Mouse (Mus musculus) midbrain, embryonic 15.5 days (tissue): ENCODE data around the gene Erp44. TPM values are rescaled to one million over a fixed set of nuclear protein-coding genes. Genes with fewer than 3 reads are reported as not detected.

Experiments
- ATAC-seq: fragments of 200-750 bp; cut with Nextera tagmentation; replicated peaks from 2 replicates; pipeline ENCODE4 v1.8.0; 2017; ENCODE audit warnings: moderate TSS enrichment
- H3K27ac ChIP-seq: fragments of 300-500 bp; sonication (generic); 2 replicates; pipeline ENCODE4 v1.5.1; 2015; ENCODE audit warnings: mild to moderate bottlenecking, inconsistent platforms
- H3K27me3 ChIP-seq: fragments of 300-500 bp; sonication (generic); replicated peaks from 2 replicates; pipeline ENCODE4 v1.6.1; 2015; ENCODE audit warnings: inconsistent platforms
- H3K36me3 ChIP-seq: fragments of 300-500 bp; sonication (generic); replicated peaks from 2 replicates; pipeline ENCODE4 v1.6.1; 2015; ENCODE audit warnings: inconsistent platforms
- H3K4me1 ChIP-seq: fragments of 300-500 bp; sonication (generic); 2 replicates; pipeline ENCODE4 v1.6.1; 2015; ENCODE audit warnings: inconsistent platforms
- H3K4me2 ChIP-seq: fragments of 300-500 bp; sonication (generic); 2 replicates; pipeline ENCODE4 v1.6.1; 2015; ENCODE audit warnings: inconsistent platforms, mild to moderate bottlenecking, moderate library complexity
- H3K4me3 ChIP-seq: fragments of 300-500 bp; sonication (generic); 2 replicates; pipeline ENCODE4 v1.5.1; 2015; ENCODE audit warnings: mild to moderate bottlenecking, inconsistent platforms
- H3K9ac ChIP-seq: fragments of 300-500 bp; sonication (generic); 2 replicates; pipeline ENCODE4 v1.6.1; 2015; ENCODE audit warnings: mild to moderate bottlenecking, inconsistent platforms
- H3K9me3 ChIP-seq: fragments of 300-500 bp; sonication (generic); 2 replicates; pipeline ENCODE4 v1.6.1; 2016; ENCODE audit warnings: inconsistent platforms
- WGBS: fragments of 180-500 bp; shearing (Covaris S2); methylation state at CpG from one replicate; pipeline ENCODE4 v1.1.7; 2015; ENCODE audit warnings: mixed read lengths; 5-methylcytosine and 5-hydroxymethylcytosine counted together
- polyA plus RNA-seq: library from polyadenylated mRNA; unstranded; fragments of >200 nt; fragmentation: Nextera tagmentation; extraction: Ambion mirVana; gene quantifications from 2 replicates; pipeline ENCODE4 v1.2.1, GENCODE M21; 2015

Gene Erp44
- polyA plus RNA-seq, 1 experiment from 2014 or later = 62.1 TPM

GRCm38 (mm10) chr4:48273119-48273829 is 6.1 kb downstream of the Erp44 start:
- no peak overlapping the region for H3K4me3 ChIP-seq
- no peaks in the 10 kb centered on the region for H3K27me3 ChIP-seq
- H3K9ac ChIP-seq = no peak overlapping the region
- H3K4me1 ChIP-seq = peaks cover 5% of the 10 kb centered on the region
- H3K9me3 ChIP-seq = no peaks in the 10 kb centered on the region
- no peak overlapping the region for H3K27ac ChIP-seq
- no peak for ATAC-seq
- H3K4me2 ChIP-seq = no peak overlapping the region
- 94% methylated on average over 7 of the region's 7 CpGs for WGBS
- no peaks in the 10 kb centered on the region for H3K36me3 ChIP-seq

GRCm38 (mm10) chr4:48271838-48272237 is 7.5 kb downstream of the Erp44 start:
- H3K4me2 ChIP-seq = no peak overlapping the region
- H3K4me1 ChIP-seq = no peaks in the 10 kb centered on the region
- no peak overlapping the region for H3K9ac ChIP-seq
- no peaks in the 10 kb centered on the region for H3K27me3 ChIP-seq
- H3K36me3 ChIP-seq = no peaks in the 10 kb centered on the region
- 27% methylated on average over 5 of the region's 5 CpGs for WGBS
- H3K4me3 ChIP-seq = no peak overlapping the region
- ATAC-seq = no peak
- H3K9me3 ChIP-seq = no peaks in the 10 kb centered on the region
- no peak overlapping the region for H3K27ac ChIP-seq

GRCm38 (mm10) chr4:48270532-48270931 is 8.8 kb downstream of the Erp44 start:
- H3K4me2 ChIP-seq = no peak overlapping the region
- H3K36me3 ChIP-seq = no peaks in the 10 kb centered on the region
- H3K27ac ChIP-seq = no peak overlapping the region
- ATAC-seq = no peak
- H3K9ac ChIP-seq = no peak overlapping the region
- no peak overlapping the region for H3K4me3 ChIP-seq
- no peaks in the 10 kb centered on the region for H3K4me1 ChIP-seq
- no peaks in the 10 kb centered on the region for H3K9me3 ChIP-seq
- H3K27me3 ChIP-seq = no peaks in the 10 kb centered on the region

GRCm38 (mm10) chr4:48268127-48268526 is 11.2 kb downstream of the Erp44 start:
- H3K4me1 ChIP-seq = 0 out of 2 replicates have a peak, but pooled peaks cover 6% of the 10 kb centered on the region
- no peaks in the 10 kb centered on the region for H3K27me3 ChIP-seq
- no peak overlapping the region for H3K4me2 ChIP-seq
- no peak overlapping the region for H3K9ac ChIP-seq
- H3K27ac ChIP-seq = no peak overlapping the region
- WGBS = 83% methylated on average over 1 of the region's 1 CpGs
- H3K9me3 ChIP-seq = no peaks in the 10 kb centered on the region
- H3K36me3 ChIP-seq = no peaks in the 10 kb centered on the region
- no peak overlapping the region for H3K4me3 ChIP-seq
- no peak for ATAC-seq

GRCm38 (mm10) chr4:48267683-48268082 is 11.7 kb downstream of the Erp44 start:
- H3K9ac ChIP-seq = no peak overlapping the region
- no peaks in the 10 kb centered on the region for H3K9me3 ChIP-seq
- H3K4me1 ChIP-seq = 0 out of 2 replicates have a peak, but pooled peaks cover 6% of the 10 kb centered on the region
- H3K36me3 ChIP-seq = no peaks in the 10 kb centered on the region
- no peak overlapping the region for H3K4me3 ChIP-seq
- no peaks in the 10 kb centered on the region for H3K27me3 ChIP-seq
- H3K4me2 ChIP-seq = no peak overlapping the region
- no peak for ATAC-seq
- H3K27ac ChIP-seq = no peak overlapping the region
- WGBS = 94% methylated on average over 3 of the region's 3 CpGs

GRCm38 (mm10) chr4:48258045-48258444 is 21.3 kb downstream of the Erp44 start:
- Histone ChIP-seq H3K9me3 (no peaks in the 10 kb centered on the region), H3K27ac (no peak overlapping the region), H3K36me3 (no peaks in the 10 kb centered on the region), H3K4me2 (no peak overlapping the region), H3K9ac (no peak overlapping the region), H3K4me1 (no peaks in the 10 kb centered on the region), H3K27me3 (no peaks in the 10 kb centered on the region), H3K4me3 (no peak overlapping the region)
- ATAC-seq = no peak
- WGBS = 96% methylated on average over 3 of the region's 3 CpGs

- H3K9me3 ChIP-seq = no peaks in the 10 kb centered on the region
- H3K4me3 ChIP-seq = no peak overlapping the region
- H3K4me2 ChIP-seq = no peak overlapping the region
- no peak for ATAC-seq
- H3K9ac ChIP-seq = no peak overlapping the region
- H3K27me3 ChIP-seq = no peaks in the 10 kb centered on the region
- no peaks in the 10 kb centered on the region for H3K4me1 ChIP-seq
- no peaks in the 10 kb centered on the region for H3K36me3 ChIP-seq
- H3K27ac ChIP-seq = no peak overlapping the region
These were observed 26.1 kb downstream of the Erp44 start for GRCm38 (mm10) chr4:48253266-48253665.

GRCm38 (mm10) chr4:48244280-48244679 is 35.1 kb downstream of the Erp44 start:
- no peak overlapping the region for H3K9ac ChIP-seq
- no peak for ATAC-seq
- no peaks in the 10 kb centered on the region for H3K9me3 ChIP-seq
- 0 out of 2 replicates have a peak, but pooled peaks cover 2% of the 10 kb centered on the region for H3K4me1 ChIP-seq
- H3K36me3 ChIP-seq = no peaks in the 10 kb centered on the region
- no peaks in the 10 kb centered on the region for H3K27me3 ChIP-seq
- 63% methylated on average over 2 of the region's 2 CpGs for WGBS
- H3K27ac ChIP-seq = no peak overlapping the region
- no peak overlapping the region for H3K4me2 ChIP-seq
- H3K4me3 ChIP-seq = no peak overlapping the region

- H3K4me3 ChIP-seq = no peak overlapping the region
- no peak overlapping the region for H3K27ac ChIP-seq
- no peaks in the 10 kb centered on the region for H3K36me3 ChIP-seq
- no peaks in the 10 kb centered on the region for H3K9me3 ChIP-seq
- H3K4me1 ChIP-seq = 0 out of 2 replicates have a peak, but pooled peaks cover 2% of the 10 kb centered on the region
- H3K4me2 ChIP-seq = no peak overlapping the region
- no peak overlapping the region for H3K9ac ChIP-seq
- 63% methylated on average over 1 of the region's 1 CpGs for WGBS
- ATAC-seq = no peak
- no peaks in the 10 kb centered on the region for H3K27me3 ChIP-seq
These were observed 35.6 kb downstream of the Erp44 start for GRCm38 (mm10) chr4:48243737-48244136.

- H3K4me2 ChIP-seq = no peak overlapping the region
- H3K9me3 ChIP-seq = no peaks in the 10 kb centered on the region
- no peaks in the 10 kb centered on the region for H3K27me3 ChIP-seq
- 0 out of 2 replicates have a peak, but pooled peaks cover 2% of the 10 kb centered on the region for H3K4me1 ChIP-seq
- H3K9ac ChIP-seq = no peak overlapping the region
- H3K27ac ChIP-seq = no peak overlapping the region
- no peak overlapping the region for H3K4me3 ChIP-seq
- no peaks in the 10 kb centered on the region for H3K36me3 ChIP-seq
- 89% methylated on average over 4 of the region's 4 CpGs for WGBS
- no peak for ATAC-seq
These were observed 36.9 kb downstream of the Erp44 start for GRCm38 (mm10) chr4:48242482-48242881.

GRCm38 (mm10) chr4:48239046-48239445 is 40.3 kb downstream of the Erp44 start:
- no peak for ATAC-seq
- 92% methylated on average over 4 of the region's 4 CpGs for WGBS
- H3K4me2 ChIP-seq = no peak overlapping the region
- H3K4me3 ChIP-seq = no peak overlapping the region
- H3K27ac ChIP-seq = no peak overlapping the region
- no peak overlapping the region for H3K9ac ChIP-seq
- no peaks in the 10 kb centered on the region for H3K36me3 ChIP-seq
- no peaks in the 10 kb centered on the region for H3K9me3 ChIP-seq
- no peaks in the 10 kb centered on the region for H3K27me3 ChIP-seq
- H3K4me1 ChIP-seq = no peaks in the 10 kb centered on the region

- no peak for ATAC-seq
- Histone ChIP-seq H3K9me3 (no peaks in the 10 kb centered on the region), H3K27ac (no peak overlapping the region), H3K4me3 (no peak overlapping the region), H3K36me3 (no peaks in the 10 kb centered on the region), H3K9ac (no peak overlapping the region), H3K27me3 (no peaks in the 10 kb centered on the region), H3K4me2 (no peak overlapping the region), H3K4me1 (no peaks in the 10 kb centered on the region)
- WGBS = 92% methylated on average over 3 of the region's 3 CpGs
These were observed 42.6 kb downstream of the Erp44 start for GRCm38 (mm10) chr4:48236721-48237120.

- Histone ChIP-seq H3K36me3 (no peaks in the 10 kb centered on the region), H3K27ac (no peak overlapping the region), H3K9ac (no peak overlapping the region), H3K4me2 (no peak overlapping the region), H3K27me3 (no peaks in the 10 kb centered on the region), H3K4me3 (no peak overlapping the region), H3K4me1 (no peaks in the 10 kb centered on the region), H3K9me3 (no peaks in the 10 kb centered on the region)
- ATAC-seq = no peak
- 71% methylated on average over 3 of the region's 3 CpGs for WGBS
These were observed 52.6 kb downstream of the Erp44 start for GRCm38 (mm10) chr4:48226800-48227199.
